Mouse (Mus musculus): Measurements from ENCODE around the gene Dnase1l3. TPM values are rescaled to one million over a fixed set of nuclear protein-coding genes. Genes with fewer than 3 reads are reported as not detected.
A peak's percentile ranks its signal among the peaks of the same experiment; 100 is the strongest.

Dnase1l3 gene
- polyA plus RNA-seq (2015; fragmentation: Nextera tagmentation; extraction: Ambion mirVana), result 6.7 and 7.0 TPM in 2 replicates

DNA sequence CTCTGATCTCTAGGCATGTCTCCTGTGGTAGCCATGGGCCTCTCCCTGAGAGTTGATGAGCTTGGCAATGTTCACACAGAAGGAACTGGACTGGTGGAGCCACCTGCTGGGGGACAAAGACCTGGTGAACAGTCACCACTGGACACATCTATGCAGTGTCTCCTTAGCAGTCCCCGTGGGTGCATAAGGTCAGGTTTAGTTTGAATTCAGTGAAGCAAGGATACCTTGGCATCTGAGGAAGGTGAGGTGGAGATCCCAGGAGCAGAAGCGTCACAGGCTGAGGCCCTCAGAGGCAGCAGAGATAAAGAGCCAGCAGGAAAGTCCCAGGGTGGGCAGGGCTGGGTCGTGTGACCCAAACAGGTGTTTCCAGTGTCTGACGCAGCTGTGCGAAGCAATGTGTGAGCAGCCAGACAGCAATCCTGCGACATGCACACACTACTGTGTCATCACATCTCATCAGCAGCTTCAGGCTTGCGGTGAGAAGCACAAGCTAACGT, at the start of gene Dnase1l3:
Gene Dnase1l3 (minus strand): TSS at position 303 of the 497 bp plus-strand sequence.
- Histone ChIP-seq H3K36me3 (no peaks in the 10 kb centered on the region), H3K4me2 (no peak within 1 kb of the TSS), H3K27ac (0 out of 2 replicates have a peak within 1 kb of the TSS, but pooled peaks have one; percentile 29), H3K4me3 (no peak within 1 kb of the TSS), H3K4me1 (no peaks in the 10 kb centered on the region), H3K27me3 (peaks cover 7% of the 10 kb centered on the region), H3K9ac (no peak within 1 kb of the TSS), H3K9me3 (no peaks in the 10 kb centered on the region)
- 57% methylated on average over 8 of the region's 8 CpGs for WGBS
- ATAC-seq (ENCODE audit: insufficient number of reproducible peaks, low FRiP score, low TSS enrichment, low read depth), result no peak

DNA sequence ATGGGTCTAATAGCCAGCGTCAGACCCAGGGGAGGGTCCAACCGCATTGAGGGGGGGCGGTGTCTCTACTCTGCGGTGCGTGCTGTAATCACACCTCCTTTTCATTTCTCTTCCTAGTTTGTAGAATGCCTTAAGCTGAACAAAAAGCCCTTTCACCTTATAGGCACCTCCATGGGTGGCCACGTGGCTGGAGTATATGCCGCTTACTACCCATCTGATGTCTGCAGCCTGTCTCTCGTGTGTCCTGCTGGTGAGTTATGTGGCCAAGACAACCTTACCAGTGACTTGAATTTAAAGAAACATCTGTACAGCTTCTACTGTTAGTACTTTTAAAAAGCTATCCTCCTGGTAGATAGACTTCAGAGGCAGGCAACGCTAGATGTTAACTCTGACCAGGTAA, 48.2 kb upstream of the Dnase1l3 start:
- 89% methylated on average over 9 of the region's 9 CpGs for WGBS

DNA sequence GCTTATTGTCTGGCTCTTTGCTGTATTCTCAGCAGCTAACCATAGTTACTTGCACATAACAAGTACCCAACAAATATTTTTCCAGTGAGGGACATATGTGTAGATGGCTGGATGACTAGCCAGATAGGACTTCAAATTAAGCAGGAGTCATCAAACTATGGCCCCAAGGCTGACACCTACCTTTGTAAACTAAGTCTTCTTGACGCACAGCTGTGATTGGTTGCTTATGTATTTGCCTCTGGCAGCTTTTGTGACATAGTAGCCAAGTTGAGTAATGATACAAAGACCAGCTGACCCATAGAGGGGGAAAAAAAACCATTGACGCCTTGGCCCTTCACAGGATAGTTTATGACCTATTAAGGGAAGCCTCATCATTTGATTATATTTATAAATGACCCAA, 47.7 kb upstream of the Dnase1l3 start:
- peaks cover 8% of the 10 kb centered on the region for H3K36me3 ChIP-seq
- no peak overlapping the region for H3K4me2 ChIP-seq
- no peaks in the 10 kb centered on the region for H3K27me3 ChIP-seq
- no peak for ATAC-seq (ENCODE audit: insufficient number of reproducible peaks, low FRiP score, low TSS enrichment, low read depth)
- H3K9me3 ChIP-seq, result no peaks in the 10 kb centered on the region
- no peak overlapping the region for H3K9ac ChIP-seq
- H3K27ac ChIP-seq, result no peak overlapping the region
- H3K4me1 ChIP-seq, result no peaks in the 10 kb centered on the region
- 86% methylated on average over 2 of the region's 2 CpGs for WGBS
- no peak overlapping the region for H3K4me3 ChIP-seq

More for the DNA sequence above, 48.2 kb upstream of the Dnase1l3 start:
- Histone ChIP-seq H3K4me3 (no peak overlapping the region), H3K4me1 (no peaks in the 10 kb centered on the region), H3K4me2 (no peak overlapping the region), H3K9ac (no peak overlapping the region), H3K27me3 (no peaks in the 10 kb centered on the region), H3K36me3 (peaks cover 11% of the 10 kb centered on the region), H3K27ac (no peak overlapping the region), H3K9me3 (no peaks in the 10 kb centered on the region)
- no peak for ATAC-seq (ENCODE audit: insufficient number of reproducible peaks, low FRiP score, low TSS enrichment, low read depth)

DNA sequence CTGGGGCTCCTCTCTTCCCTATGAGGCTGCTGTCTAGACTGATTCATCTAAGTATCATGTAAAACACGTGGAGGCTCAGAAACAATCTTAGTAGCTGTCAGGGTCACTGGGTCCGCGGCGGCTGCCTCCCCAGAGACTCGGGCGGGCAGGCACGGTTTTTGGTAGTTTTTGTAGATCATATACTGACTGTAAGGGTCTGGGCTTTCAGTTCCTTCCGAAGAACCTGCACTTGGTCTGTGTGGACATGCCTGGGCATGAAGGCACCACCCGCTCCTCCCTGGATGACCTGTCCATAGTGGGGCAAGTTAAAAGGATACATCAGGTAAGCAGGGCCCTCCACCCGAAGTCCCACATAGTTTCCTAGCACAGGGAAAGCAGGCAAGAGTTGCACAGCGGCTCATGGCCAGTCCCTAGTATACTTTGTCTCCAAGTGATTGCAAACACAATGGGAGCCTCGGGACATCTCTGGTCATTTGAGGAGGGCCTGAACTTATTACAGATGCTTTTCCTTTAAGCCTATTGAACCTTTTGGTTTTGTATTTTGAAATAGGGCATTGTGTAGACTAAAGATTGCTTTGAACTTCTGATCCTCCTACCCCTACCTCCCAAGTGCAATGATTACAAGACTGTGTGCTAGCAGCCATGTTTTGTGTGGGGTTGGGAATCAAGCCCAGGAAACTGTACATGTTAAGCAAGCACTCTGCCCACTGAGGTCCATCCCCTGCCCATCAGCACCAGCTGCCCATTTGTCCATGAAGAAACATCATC, 46.7 kb upstream of the Dnase1l3 start:
- WGBS, result 84% methylated on average over 12 of the region's 12 CpGs
- no peaks in the 10 kb centered on the region for H3K9me3 ChIP-seq
- H3K4me3 ChIP-seq, result no peak overlapping the region
- no peak overlapping the region for H3K4me2 ChIP-seq
- no peaks in the 10 kb centered on the region for H3K4me1 ChIP-seq
- ATAC-seq (ENCODE audit: insufficient number of reproducible peaks, low FRiP score, low TSS enrichment, low read depth), result no peak
- H3K27ac ChIP-seq, result no peak overlapping the region
- peaks cover 4% of the 10 kb centered on the region for H3K36me3 ChIP-seq
- no peaks in the 10 kb centered on the region for H3K27me3 ChIP-seq
- H3K9ac ChIP-seq, result no peak overlapping the region

DNA sequence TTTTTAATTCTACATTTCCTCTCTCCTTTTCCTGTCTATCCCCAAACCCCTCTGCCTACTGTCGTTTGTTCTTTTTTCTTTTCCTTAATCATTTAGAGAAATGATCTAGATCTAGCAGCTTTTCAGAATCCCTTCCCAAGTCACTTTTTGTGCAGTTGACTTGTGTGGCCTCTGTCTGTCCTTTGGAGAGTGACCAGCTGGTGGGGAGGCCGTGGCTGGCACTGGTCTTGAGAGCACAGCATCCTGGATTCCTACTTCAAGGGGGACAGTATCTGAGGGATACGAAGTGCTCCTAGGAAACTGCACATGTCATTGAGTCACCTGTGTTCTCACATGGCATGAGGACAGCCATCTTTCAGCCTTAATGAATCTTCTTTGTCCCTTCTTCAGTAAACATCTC, 45.8 kb upstream of the Dnase1l3 start:
- 72% methylated on average over 3 of the region's 3 CpGs for WGBS
- Histone ChIP-seq H3K4me3 (no peak overlapping the region), H3K9ac (no peak overlapping the region), H3K9me3 (no peaks in the 10 kb centered on the region), H3K4me1 (no peaks in the 10 kb centered on the region), H3K27ac (no peak overlapping the region), H3K27me3 (no peaks in the 10 kb centered on the region), H3K4me2 (no peak overlapping the region), H3K36me3 (peaks cover 4% of the 10 kb centered on the region)
- ATAC-seq (ENCODE audit: insufficient number of reproducible peaks, low FRiP score, low TSS enrichment, low read depth), result no peak

DNA sequence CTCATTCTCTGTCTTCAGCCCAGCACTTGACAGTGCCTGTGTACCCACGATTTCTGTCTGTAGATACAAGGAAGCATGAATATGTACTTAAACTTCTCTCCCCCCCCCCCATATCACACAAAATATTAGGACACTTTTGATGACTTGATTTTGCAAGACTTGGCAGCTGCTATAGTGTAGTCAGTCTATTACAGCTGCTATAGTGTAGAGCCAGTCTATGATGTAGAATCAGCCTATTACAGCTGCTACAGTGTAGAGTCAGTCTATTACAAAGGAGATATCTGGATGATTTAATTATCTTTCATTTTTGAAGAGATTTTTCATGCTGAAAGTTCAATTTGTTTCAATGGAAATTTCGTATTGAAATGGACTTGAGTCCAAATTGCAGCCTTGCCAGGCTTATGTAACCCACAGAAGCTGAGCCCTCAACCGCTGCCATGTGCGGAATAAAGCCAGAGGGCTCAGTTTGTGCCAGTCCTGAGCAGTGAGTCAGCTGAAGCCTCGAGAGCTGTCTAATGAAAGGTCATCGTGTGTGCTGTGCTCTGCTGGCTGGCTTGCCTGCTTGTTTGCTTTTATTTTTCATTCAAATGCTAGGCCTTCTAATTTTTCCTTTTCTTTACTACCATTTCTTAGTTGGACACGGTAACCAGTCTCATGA, 44.5 kb upstream of the Dnase1l3 start:
- peaks cover 4% of the 10 kb centered on the region for H3K36me3 ChIP-seq
- no peaks in the 10 kb centered on the region for H3K9me3 ChIP-seq
- no peak overlapping the region for H3K9ac ChIP-seq
- H3K4me3 ChIP-seq, result no peak overlapping the region
- H3K27me3 ChIP-seq, result no peaks in the 10 kb centered on the region
- H3K27ac ChIP-seq, result no peak overlapping the region
- H3K4me1 ChIP-seq, result no peaks in the 10 kb centered on the region
- 72% methylated on average over 7 of the region's 7 CpGs for WGBS
- ATAC-seq (ENCODE audit: insufficient number of reproducible peaks, low FRiP score, low TSS enrichment, low read depth), result no peak
- H3K4me2 ChIP-seq, result no peak overlapping the region

DNA sequence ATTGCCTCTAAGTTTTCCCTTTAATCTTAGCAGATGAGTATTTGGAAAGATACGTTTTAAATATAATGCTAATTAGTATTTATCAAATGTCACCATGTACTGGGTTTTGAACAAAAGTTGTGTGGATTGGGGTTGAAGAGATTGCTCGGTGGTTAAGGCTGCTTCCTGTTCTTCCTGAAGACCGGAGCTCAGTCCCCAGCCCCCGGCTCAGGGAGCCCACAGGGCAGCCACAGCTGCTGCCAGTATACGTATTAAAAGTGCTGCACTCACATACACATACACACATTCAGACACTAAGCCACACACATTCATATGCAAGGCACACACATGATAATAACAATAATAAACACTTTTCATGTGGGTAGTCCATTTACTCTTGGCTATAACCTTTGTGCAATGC, 43.8 kb upstream of the Dnase1l3 start:
- Histone ChIP-seq H3K36me3 (peaks cover 3% of the 10 kb centered on the region), H3K4me2 (no peak overlapping the region), H3K27me3 (no peaks in the 10 kb centered on the region), H3K9ac (no peak overlapping the region), H3K4me3 (no peak overlapping the region), H3K27ac (no peak overlapping the region), H3K4me1 (no peaks in the 10 kb centered on the region), H3K9me3 (no peaks in the 10 kb centered on the region)
- WGBS, result 65% methylated on average over 5 of the region's 5 CpGs
- no peak for ATAC-seq (ENCODE audit: insufficient number of reproducible peaks, low FRiP score, low TSS enrichment, low read depth)

DNA sequence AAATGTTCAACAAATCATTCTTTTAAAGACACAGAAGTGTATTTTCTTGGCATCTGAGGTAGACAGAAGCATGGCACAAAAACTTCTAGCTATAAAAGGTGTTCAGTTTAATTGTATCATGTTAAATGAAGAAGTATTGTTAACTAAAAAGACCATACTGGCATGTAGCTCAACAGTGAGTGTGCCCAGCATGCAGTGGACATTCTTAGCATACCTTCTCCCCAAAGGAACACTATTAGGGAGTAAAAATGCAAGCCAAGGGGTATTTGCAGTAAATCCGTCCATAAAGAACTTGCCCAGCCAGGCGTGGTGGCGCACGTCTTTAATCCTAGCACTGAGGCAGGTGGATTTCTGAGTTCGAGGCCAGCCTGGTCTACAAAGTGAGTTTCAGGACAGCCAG, 42.0 kb upstream of the Dnase1l3 start:
- Histone ChIP-seq H3K9me3 (no peaks in the 10 kb centered on the region), H3K36me3 (no peaks in the 10 kb centered on the region), H3K4me3 (no peak overlapping the region), H3K4me1 (no peaks in the 10 kb centered on the region), H3K27ac (no peak overlapping the region), H3K9ac (no peak overlapping the region), H3K4me2 (no peak overlapping the region), H3K27me3 (no peaks in the 10 kb centered on the region)
- ATAC-seq (ENCODE audit: insufficient number of reproducible peaks, low FRiP score, low TSS enrichment, low read depth), result no peak
- 60% methylated on average over 5 of the region's 5 CpGs for WGBS

DNA sequence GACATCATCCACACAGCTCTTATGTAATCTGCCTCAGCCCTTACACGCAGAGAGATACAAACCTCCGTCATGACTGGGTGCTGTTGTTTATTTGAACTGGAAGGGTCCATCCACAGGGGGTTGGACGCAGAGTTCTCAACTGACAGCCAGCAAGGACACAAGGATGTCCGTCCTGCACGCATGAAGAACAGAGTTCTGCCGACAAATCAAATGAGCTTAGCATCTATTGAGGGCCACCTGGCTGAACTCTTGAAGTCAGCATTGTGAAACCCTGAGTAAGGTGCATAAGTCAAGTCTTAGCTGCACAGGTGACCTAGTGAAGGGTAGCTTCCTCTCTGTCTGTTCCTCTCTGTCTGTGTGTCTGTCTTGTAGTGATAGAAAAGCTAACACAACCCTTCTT, 41.6 kb upstream of the Dnase1l3 start:
- WGBS, result 93% methylated on average over 6 of the region's 6 CpGs
- ATAC-seq (ENCODE audit: insufficient number of reproducible peaks, low FRiP score, low TSS enrichment, low read depth), result no peak
- no peaks in the 10 kb centered on the region for H3K4me1 ChIP-seq

DNA sequence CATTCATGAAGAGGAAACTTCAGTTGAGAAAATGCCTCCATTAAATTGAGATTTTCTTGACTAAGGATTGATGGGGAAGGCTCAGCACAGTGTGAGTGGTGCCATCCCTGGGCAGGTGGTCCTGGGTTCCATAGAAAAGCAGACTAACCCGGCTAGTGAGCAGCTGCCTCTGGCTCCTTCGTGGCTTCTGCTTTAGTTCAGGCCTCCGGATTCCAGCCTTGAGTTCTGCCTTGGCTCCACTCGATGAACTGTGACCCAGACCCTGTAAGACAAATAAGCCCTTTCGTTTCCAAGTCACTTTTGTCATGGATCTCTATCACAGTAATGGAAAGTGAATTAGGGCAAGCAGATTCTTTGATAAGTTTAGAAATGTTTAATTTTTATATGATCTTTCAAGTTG, 40.2 kb upstream of the Dnase1l3 start:
- Histone ChIP-seq H3K4me2 (no peak overlapping the region), H3K4me1 (no peaks in the 10 kb centered on the region), H3K36me3 (no peaks in the 10 kb centered on the region), H3K27ac (no peak overlapping the region), H3K27me3 (no peaks in the 10 kb centered on the region), H3K9me3 (no peaks in the 10 kb centered on the region), H3K4me3 (no peak overlapping the region), H3K9ac (no peak overlapping the region)
- 73% methylated on average over 5 of the region's 5 CpGs for WGBS
- ATAC-seq (ENCODE audit: insufficient number of reproducible peaks, low FRiP score, low TSS enrichment, low read depth), result no peak

More for the DNA sequence above, 41.6 kb upstream of the Dnase1l3 start:
- Histone ChIP-seq H3K27me3 (no peaks in the 10 kb centered on the region), H3K4me2 (no peak overlapping the region), H3K9me3 (no peaks in the 10 kb centered on the region), H3K9ac (no peak overlapping the region), H3K36me3 (no peaks in the 10 kb centered on the region), H3K27ac (no peak overlapping the region), H3K4me3 (no peak overlapping the region)

DNA sequence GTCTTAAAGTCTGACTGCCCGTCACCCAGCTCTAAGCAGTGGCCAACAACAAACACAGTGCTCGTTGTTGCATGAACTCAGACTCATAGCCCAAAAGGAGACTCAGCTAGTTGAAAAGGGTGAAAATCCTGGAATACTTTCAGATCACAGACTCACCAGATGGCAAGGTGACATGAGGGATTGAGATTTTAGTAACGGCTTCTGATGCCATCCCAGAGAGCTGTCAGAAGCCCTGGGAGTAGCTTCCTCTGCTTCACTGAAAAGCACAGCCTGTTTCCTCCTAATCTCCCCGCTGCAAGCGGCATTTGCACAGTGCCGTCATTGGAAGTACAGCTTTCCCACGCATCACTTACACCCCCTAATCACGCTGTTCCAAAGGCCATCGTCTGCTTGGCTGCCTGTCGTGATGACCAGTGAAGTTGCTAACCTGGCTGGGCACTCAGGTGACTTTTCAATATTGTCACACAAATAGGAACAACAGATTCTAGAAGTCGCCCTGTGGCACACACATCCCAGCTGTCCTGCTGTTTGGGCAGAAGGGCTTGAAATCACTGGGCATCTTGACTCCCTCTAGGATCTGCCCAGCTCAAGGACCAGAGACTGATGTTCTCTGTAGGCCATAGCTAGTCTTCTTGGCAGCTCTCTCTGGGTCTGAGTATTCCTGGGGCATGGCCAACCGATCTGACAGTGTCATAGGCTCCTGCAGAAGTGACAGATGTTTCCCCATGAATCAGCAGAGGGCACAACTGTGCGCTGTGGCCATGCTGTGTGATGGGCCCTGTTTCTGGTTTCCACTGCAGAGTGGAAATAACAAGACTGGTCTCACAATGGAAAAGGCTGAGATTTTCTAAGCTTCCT, 37.9 kb upstream of the Dnase1l3 start:
- H3K4me2 ChIP-seq, result no peak overlapping the region
- no peak overlapping the region for H3K4me3 ChIP-seq
- H3K9ac ChIP-seq, result no peak overlapping the region
- no peak for ATAC-seq (ENCODE audit: insufficient number of reproducible peaks, low FRiP score, low TSS enrichment, low read depth)
- 86% methylated on average over 13 of the region's 13 CpGs for WGBS
- no peaks in the 10 kb centered on the region for H3K36me3 ChIP-seq
- H3K27me3 ChIP-seq, result no peaks in the 10 kb centered on the region
- no peaks in the 10 kb centered on the region for H3K4me1 ChIP-seq
- no peaks in the 10 kb centered on the region for H3K9me3 ChIP-seq
- no peak overlapping the region for H3K27ac ChIP-seq

DNA sequence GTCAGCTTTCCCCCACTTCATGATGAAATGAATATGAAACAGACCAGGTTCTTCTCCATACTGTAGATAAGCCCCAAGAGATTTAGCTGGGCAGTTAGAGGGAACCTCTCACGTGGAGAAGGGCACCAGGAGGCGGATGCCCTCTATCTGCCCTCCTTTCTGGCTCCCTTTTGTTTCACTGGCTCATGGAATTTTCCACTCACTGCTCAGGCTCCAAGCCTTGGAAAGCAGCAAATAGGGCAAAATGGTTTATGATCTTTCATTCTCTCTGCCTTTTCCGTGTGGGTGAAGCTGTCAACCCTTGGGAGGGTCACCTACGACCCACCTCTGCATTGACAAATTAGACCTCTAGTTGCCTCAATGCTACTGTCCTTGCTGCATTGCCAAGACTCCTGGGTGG, 36.2 kb upstream of the Dnase1l3 start:
- Histone ChIP-seq H3K27me3 (no peaks in the 10 kb centered on the region), H3K4me2 (no peak overlapping the region), H3K4me3 (no peak overlapping the region), H3K27ac (no peak overlapping the region), H3K9me3 (no peaks in the 10 kb centered on the region), H3K4me1 (no peaks in the 10 kb centered on the region), H3K9ac (no peak overlapping the region), H3K36me3 (no peaks in the 10 kb centered on the region)
- 54% methylated on average over 4 of the region's 4 CpGs for WGBS
- ATAC-seq (ENCODE audit: insufficient number of reproducible peaks, low FRiP score, low TSS enrichment, low read depth), result no peak

All from limb, embryonic 15.5 days (tissue).